Mouse (Mus musculus): ENCODE measurements around the gene Gdpd1. TPM values are rescaled to one million over a fixed set of nuclear protein-coding genes. Genes with fewer than 3 reads are reported as not detected.
"Not testable (repeated sequence)": the region's sequence is repeated elsewhere in the genome, so short reads cannot be mapped to it uniquely, and the experiment has no call there.

Gdpd1 gene
- total RNA-seq, 2 experiments from 2014 or later, result 9.8 to 12.0 TPM

DNA sequence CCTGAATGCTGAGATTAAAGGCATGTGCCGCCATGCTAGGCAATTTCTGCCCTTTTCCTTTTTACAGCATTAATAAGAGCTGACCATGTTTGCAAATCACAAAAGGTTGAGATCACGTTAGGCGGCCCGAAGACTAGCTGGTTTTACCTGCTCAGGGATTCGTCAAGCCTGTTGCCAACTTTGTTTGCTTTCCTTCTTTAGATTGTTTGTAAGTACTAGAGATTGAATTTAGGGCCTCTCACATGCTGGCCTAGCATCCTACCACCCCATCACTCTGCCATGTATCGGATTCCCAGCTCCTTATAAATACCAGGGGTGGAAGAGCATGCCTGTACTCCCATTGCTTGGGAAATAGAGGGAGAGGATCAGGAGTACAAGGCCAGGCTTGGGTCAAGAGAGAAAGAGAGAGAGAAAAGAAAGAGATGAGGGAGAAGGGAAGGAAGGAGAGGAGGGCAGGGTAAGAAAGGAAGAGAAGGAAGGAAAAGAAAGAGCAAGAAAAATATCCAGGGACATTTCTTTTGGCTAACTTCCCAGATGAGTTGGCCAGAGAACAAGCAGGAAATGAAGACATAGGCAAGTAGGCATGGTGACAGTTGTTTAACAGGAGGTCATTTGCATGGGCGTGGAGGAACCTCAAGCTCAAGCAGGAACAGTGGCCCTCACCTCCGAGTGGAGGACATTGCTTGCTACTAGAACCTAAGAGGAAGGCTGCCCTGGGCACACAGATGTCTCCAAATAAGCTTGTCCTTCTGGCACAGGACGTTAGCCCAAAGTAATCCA is 47.6 kb downstream of the Gdpd1 start:
- DNase-seq, result peak; percentile 55 to 68

DNA sequence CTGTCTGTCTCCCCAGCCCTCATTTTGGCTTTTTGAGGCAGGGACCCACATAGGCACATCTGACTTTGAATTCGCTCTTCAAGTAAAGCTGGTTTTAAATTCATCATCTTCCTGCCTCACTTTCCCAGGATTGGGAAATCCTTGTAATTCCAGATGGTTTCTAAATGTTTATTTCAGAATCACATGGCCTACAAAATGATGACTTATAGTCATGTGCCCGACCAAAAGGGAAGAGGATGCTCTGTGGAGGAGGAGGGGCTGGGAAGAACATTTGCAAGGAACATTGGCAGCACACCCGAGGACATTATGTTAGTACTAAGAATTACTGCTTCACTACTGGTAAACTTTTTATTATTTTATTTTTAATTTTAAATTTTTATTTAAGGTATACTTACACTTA is 48.5 kb downstream of the Gdpd1 start:
- peak; percentile 43 to 81 for DNase-seq

DNA sequence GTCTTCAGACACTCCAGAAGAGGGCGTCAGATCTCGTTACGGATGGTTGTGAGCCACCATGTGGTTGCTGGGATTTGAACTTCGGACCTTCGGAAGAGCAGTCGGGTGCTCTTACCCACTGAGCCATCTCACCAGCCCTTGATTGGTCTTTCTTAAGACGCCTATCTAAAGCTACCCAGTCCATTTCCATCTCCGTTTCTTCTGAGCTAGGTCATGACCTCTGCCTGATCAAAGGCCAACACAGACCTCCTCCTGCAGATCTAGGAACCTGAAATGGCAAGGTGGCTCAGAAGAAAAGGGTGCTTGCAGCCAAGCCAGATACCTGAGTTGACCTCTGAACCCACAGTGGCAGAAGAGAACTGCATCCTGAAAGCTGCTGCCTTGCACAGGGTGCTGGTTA is 50.6 kb downstream of the Gdpd1 start:
- not testable (repeated sequence) for DNase-seq

DNA sequence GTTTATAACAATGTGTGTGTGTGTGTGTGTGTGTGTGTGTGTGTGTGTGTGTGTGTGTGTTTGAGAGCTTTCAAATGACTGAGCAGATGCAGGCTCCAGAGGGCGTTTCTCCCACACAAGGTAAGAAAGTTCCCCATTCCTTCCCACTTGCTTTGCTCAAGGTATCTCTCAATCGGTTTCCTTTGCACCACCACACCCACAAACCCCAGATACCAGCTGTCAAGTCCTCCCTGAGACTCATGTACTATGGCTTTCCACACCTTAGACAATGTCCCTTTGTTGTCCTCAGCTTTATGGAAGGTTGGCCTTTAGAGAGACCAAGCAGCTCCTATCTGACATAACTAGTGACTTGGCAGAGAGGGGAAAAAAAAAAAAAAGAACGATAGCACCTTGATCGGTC is 51.1 kb downstream of the Gdpd1 start:
- DNase-seq, result no peak

DNA sequence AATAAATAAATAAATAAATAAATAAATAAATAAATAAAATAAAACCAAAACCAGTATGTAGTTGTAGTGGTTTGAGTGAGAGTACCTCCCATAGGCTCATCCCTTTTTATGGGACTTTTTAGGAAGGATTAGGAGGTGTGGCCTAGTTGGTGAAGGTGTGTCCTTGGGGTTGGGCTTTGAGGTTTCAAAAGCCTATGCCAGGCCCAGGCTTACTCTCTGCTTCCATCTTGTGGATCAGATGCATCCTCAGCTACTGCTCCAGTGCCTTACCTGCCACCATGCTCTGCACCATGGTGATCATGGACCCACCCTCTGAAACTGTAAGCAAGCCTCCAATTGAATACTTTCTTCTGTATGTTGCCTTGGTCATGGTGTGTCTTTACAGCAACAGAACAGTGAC is 52.3 kb downstream of the Gdpd1 start:
- DNase-seq, result no peak

DNA sequence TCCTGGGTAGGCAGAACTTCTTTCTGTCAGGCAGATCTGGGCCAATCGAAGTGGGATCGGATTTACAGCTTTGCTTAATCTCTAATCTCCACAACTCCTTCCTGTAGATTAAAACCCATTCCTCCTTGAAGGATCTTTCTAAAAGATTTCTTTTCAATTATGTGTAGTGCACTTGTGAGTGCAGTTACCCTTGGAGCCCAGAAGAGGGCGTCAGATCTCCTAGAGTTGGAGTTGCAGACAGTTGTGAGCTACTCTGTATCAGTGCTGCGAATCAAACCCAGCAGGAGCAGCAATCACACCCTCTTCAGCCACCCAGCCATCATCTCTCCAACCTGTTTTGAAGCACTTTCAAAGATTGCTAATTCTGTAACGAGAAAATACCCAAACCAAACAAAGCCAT is 53.4 kb downstream of the Gdpd1 start:
- no peak for DNase-seq

DNA sequence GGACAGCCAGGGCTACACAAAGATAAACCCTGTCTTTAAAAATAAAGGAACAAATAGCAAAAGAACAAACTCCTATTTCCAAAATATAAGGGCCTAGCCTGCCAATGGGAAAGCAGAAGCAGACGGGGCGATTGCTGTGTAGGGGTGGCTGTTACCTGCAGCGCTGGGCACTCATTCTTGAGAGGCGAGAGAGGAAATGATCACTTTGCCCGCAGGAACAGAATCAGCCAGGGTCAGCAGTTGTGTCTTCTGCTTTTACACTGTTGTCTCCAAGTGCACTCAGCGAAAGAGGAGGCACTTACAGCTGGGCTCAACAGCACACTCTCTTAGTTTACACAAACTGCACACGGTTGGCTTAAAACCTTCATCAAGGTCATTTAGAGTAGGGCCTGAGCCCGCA is 54.4 kb downstream of the Gdpd1 start:
- peak in 1 of 2 experiments; percentile 40 for DNase-seq

DNA sequence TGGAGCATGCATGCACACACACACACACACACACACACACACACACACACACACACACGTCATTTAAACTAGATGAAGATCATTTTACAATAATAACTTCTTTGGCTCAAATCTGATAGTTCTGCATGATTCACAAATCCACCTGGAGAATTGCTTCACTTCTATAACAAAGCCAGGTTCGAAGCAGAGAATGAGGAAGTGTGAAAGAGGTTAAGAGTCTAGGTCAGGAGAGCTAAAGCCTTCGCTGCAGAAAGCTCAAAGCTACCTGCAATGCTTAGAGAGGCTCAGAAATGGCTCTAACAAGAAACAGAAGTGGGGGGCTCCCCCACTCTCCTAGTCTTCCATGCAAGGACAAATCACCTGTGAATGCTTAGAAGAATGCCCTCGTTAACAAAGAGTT is 55.8 kb downstream of the Gdpd1 start:
- no peak for DNase-seq

DNA sequence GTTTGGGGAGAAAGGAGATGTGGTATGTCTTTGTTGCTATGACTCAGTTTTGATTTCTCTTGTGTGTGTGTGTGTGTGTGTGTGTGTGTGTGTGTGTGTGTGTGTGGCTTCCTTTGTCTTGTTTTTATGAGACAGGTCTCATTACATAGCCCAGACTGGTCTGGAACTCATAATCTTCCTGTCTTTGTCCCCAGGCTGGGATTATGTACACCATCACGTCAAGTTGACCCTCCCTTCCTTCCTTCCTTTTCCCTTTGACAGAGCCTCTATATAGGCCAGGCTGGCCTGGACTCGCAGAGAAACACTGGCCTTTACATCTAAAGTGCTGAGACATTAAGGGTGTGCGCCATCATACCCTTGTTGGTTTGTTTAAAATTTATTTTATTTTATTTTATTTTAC is 58.2 kb downstream of the Gdpd1 start:
- DNase-seq, result peak in 1 of 2 experiments; percentile 61

DNA sequence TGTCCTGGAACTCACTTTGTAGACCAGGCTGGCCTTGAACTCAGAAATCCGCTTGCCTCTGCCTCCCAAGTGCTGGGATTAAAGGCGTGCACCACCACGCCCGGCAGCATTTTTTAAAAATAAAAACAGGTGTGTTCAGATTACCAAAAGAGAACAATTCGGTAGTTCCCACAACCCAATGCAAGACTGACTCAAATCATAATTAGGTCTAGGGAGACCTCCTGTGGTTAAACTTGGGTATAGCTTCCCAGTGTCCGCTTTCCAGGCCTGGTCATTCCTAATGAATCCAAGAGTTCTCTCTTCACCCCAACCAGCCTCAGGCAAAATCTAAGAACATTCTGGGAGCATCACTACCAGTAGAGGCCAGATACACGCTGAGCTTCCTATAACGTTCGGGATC is 63.4 kb downstream of the Gdpd1 start:
- DNase-seq, result peak; percentile 80 to 86

DNA sequence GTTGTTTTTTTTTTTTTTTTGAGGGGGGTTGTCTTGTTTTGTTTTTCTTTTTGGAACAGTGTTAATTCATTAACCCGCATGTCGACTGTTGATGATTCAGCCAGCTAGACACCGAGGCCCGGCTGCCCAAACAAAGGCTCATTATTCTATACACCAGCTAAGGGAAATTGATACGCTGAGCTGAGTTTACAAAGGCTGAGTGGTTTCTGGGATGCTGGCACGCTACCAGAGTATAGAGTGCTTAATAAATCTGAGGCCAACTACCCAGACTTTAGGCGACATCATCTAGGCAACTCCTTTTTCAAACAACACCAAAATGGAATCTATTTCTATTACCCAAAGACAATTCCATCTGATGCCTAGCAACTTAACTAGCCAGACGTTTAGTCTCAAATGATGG is 66.5 kb downstream of the Gdpd1 start:
- DNase-seq, result no peak

DNA sequence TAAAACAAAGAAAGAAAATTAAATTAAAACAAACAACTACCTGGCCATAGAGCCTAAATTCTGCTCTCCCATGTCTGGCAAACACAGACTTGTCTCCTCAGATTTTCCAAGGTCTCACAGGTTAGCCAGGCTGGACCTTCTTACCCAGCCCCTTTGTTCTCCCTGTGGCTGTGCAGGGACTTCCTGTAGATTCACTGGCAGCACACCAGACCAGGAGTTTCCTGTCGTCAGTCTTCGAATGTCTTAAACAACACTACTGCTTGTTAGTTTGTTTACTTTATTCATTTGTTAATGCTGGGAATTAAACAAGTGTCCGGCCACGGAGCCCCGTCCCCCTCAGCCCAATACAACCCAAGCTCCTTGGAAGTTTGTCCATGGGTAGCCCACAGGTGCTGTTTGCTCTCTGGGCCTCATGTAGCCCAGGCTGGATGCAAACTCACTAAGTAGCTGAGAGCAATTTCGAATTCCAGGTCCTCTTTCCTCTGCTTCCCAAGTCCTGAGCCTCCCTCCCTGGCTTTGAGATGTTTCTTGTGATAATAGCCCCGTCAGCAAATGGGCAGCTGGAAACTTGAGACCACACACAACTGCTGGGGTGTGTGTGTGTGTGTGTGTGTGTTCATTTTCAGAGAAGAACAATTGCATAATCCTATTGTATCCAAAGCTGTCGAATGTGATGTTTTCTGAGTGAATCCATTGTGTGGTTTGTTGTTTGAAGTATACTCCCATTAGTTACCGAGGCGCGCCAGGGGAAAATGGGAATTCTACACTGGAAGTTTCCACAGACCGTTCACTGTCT is 68.7 kb downstream of the Gdpd1 start:
- no peak for DNase-seq

DNA sequence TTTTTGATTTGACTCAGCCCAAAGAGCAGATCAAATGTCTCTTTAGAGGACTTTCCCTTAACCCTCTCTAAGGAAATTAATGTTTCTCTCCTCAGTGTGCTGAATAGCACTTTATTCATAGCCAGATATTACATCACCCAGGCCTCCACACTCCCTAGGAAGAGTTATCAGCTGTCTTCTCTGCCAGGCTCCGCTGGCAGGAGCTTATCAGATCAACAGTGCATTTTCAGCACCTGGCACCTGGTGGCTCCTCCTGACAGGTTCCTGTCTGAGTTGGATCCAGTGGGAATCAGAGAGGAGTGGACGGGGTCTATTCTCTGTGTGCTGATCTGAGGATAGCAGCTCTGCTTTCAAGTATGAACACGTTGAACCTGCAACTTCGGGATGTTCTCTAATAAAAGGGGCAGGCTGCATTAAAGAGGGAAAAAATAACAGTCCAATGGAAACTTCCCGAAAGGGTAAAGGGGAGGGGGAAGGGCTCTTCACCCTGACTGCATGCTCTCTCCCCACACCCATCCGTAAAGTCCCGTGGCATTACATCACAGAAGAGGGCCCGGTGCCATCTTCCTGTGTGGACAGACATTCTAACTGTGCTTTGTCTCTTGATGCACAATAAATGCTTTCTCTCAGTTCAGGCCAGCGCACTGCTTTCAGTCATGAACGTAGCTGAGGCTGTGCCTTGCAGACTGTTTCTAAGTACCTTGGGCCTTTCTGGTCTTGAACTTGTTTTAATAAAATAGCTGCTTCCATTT is 71.6 kb downstream of the Gdpd1 start:
- DNase-seq, result no peak

DNA sequence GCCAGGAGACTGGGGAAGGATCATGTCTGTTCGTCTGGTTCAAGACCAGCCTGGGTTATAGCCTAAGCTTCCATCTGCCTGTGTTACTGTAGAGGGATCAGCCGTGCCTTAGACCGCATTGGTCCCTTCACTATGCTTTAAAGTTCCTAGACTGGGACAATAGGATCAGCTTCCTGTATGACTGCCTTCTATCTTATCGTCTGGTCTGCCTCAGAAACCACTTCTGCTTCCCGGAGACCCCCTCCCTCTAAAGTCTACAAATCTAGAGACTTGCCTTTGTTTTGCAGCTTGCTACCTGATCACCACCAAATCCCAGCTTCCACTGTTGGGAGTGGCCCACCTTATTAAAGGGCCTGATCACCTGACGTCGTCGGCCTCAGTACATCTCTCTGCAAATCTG is 72.6 kb downstream of the Gdpd1 start:
- DNase-seq, result no peak

DNA sequence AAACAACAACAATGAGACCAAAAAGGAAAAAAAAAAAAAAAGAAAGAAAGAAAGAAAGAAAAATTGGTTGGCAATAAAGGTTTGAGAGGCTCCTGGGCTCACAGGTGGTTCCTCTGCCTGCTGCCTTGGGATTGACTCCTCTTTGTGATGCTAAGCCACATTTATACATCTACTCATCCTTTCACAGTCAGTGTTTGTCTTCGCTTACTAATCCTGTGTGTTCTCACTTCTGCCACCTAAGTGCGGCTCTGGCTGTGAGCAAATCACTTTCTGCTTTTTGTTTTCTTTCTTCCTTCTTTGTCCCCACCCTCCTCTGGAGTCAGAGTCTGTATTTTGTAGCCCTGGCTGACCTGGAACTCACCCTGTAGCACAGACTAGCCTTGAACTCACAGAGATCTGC is 77.6 kb downstream of the Gdpd1 start:
- DNase-seq, result no peak

DNA sequence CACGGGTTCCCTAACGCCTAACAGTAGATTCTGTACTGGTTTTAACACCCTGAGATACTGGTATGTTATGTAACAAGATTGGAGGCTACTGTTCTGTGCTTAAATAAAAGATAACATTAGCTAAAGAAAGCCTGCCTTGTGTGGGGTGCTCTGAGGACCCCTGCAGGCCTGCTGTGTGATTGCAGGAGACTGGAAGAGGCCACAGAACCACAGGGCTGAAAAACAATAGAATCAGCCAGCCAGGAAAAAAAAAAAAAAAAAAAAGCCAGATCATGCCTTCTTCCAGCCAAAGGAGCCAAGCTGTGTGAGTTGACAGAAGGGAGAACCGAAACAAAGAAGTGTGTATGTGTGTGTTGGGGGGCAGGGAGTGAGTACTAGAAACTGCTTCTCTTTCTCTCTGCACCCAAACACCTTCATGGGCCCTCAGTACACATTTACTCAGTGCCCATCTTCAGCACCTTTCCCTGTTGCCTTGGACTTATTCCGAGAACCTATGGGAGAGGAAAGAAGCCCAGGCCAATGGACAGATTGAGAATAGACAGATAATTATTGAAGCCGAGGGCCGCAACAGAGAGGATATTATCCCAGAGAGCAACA is 78.1 kb downstream of the Gdpd1 start:
- DNase-seq, result peak; percentile 74 to 82

DNA sequence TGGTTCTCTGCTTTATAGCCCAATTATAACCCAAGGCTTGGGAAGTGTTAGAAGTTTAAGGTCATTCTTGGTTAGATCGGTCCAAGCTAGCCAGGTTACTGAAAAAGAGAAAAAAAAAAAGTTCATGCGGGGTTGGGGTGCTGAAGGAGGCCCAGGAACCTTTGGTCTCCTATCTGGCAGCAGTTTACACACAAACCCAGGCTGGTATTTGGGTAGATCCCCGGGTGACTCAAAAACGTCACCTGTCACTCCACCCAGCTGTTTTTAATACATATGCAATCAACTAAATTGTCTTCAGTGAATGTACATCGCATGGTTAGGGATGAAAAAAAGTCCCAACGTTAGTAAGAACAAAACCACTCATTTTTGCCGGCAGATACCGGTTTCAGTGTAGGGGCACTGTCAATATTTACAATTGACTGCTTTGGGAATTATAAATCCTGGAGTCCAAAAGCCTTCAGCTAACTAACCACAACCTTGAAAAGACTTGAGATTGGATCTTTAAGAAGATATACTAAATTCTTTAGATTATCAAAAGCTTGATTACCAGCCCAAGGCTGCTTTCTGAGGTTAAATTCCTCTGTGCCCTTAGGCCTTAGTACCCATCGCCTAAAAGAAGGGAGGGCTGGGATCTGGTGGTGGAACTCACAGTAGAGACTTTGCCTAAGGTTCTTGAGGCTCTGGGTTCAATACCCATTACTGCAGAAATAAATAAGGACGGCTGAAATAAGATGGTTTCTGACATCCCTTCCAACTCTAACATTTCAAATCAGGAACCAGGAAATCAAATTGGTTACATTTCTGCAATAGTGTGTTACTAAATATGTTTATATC is 78.9 kb downstream of the Gdpd1 start:
- no peak for DNase-seq

DNA sequence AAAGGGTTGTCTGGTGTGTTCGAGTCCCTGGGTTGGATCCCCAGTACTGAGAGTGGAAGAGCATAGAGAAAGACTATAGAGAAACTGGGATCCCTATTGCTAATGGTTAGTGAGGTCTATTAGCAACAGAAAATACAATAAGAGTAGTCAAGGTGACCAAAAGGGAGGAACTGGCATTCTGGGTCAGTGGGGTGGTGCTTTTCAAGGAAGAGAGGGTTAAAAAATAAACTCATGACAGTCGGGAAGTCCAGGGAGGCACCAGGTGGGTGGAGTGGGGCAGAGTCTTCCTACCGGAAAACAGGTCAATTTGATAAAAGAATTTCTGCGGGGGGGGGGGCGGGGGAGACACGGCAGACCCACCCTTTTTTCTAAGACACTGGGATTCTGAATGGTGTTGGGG is 79.5 kb downstream of the Gdpd1 start:
- no peak for DNase-seq

DNA sequence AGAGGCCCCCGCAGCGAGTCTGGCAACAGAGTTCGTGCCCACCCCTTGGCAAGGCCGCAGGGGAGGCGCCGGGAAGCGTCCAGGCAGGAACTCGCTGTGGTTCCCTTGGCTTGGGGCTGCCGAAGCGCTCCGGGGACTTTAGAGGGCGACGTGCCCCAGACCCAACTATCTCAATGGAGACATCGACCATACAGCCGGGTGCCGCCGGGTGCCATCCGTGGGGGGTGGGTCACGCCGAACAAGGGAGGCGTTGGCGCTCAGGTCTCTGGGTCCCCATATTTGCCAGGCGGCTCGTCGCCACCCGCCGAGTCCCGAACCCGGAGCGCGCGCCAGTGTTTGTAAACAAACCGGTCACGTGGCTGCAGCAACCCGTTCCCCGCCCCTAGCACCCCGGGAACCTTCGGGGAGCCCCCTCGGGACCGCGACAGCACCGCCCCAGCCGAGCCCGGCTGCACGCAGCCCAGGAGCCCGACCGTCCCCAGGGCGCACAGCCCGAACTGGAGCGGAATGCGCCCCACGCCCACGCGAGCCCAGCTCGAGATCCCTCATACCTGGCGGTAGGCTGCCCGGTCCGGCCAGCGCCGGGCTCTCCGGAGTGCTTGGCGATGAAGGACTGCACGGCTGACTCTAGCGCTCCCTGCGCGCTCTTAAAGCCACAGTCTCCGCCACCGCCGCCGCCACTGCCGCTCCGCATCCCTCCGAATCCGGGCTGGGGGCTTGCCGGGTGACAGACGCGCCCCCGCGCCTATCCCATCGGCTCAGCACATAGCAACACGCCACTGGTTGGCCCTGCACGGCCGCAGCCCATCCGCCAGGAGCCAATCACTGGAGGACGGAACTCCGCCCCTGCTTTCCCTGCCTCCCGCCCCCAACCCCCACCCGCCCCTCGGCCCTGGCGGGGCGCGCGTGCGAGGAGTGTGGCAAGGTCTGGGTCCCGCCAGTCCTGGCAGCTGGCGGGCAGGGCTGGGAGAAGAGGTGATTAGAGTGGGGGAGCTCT is 80.5 kb downstream of the Gdpd1 start, which contains the start of gene Ypel2:
TSS of gene Ypel2 (minus strand) at position 667 of the 997 bp plus-strand sequence.
- DNase-seq, result peak; percentile 97 to 99

DNA sequence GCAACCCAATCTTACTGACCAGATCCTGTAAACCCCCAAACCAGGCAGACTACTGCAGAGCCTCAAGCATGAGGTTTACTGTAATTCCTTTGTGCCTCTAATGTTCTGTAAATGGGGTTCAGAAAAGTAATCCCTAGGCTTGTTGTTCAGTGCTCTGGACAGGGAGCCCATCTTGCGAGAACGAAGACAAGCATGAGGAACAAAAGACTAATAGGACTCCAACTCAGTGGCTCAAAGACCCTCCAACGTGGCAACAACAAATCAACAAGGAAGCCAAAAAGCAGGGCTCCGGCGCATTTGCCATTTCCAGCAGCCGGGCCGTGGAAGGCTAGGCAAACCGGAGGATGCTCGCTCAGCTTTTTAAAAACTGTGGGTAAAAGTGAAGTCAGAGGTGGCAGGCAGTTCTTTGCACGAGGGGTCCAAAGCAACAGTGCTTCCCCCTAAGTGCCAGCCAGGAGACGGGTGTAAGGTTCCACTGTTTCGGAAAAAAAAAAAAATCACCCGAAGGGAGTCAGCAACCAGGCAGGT is 81.3 kb downstream of the Gdpd1 start:
- DNase-seq, result peak in 1 of 2 experiments; percentile 59
